Mouse (Mus musculus): ENCODE measurements around the gene Olfr1426. TPM values are rescaled to one million over a fixed set of nuclear protein-coding genes. Genes with fewer than 3 reads are reported as not detected.

Gene Olfr1426
- not detected in 2 replicates for polyA plus RNA-seq (2021; fragmentation: Nextera tagmentation)
- long read RNA-seq, experiment 1, result 0 reads
- long read RNA-seq, experiment 2, result 0 reads

GRCm38 (mm10) chr19:12091913-12092312 is at the start of gene Olfr1426:
TSS of gene Olfr1426 (minus strand) at chr19:12092013.

GRCm38 (mm10) chr19:12123103-12123502 is 31.3 kb upstream of the Olfr1426 start, which contains the start of gene Olfr76:
TSS of gene Olfr76 (minus strand) at chr19:12123203.

GRCm38 (mm10) chr19:12115797-12116196 is 24.0 kb upstream of the Olfr1426 start, which contains the start of gene Olfr1428:
TSS of gene Olfr1428 (minus strand) at chr19:12115897.

GRCm38 (mm10) chr19:12103234-12103633 is 11.4 kb upstream of the Olfr1426 start, which contains the start of gene Olfr1427:
TSS of gene Olfr1427 (minus strand) at chr19:12103334.

GRCm38 (mm10) chr19:12077631-12078030 is 14.2 kb downstream of the Olfr1426 start, which contains the start of gene Olfr1425:
TSS of gene Olfr1425 (minus strand) at chr19:12077731.

GRCm38 (mm10) chr19:12062582-12062981 is 29.2 kb downstream of the Olfr1426 start, which contains the start of gene Olfr1424:
TSS of gene Olfr1424 (minus strand) at chr19:12062682.

GRCm38 (mm10) chr19:12041217-12041616 is 50.6 kb downstream of the Olfr1426 start, which contains the start of gene Olfr1423:
TSS of gene Olfr1423 (minus strand) at chr19:12041317.

Other genes with a start within 250 kb of the Olfr1426 start
- gene Olfr1418, start 230.9 kb downstream of the Olfr1426 start, polyA plus RNA-seq (2021; fragmentation: Nextera tagmentation), result not detected in 2 replicates
- not detected in 2 replicates for gene Olfr1419, start 216.9 kb downstream of the Olfr1426 start, polyA plus RNA-seq (2021; fragmentation: Nextera tagmentation)
- not detected in 2 replicates for gene Olfr1420, start 205.4 kb downstream of the Olfr1426 start, polyA plus RNA-seq (2021; fragmentation: Nextera tagmentation)
- 2.6 and 3.0 TPM in 2 replicates for gene Patl1, start 179.6 kb downstream of the Olfr1426 start, polyA plus RNA-seq (2021; fragmentation: Nextera tagmentation)
- 5.7 and 5.8 TPM in 2 replicates for gene Osbp, start 126.1 kb downstream of the Olfr1426 start, polyA plus RNA-seq (2021; fragmentation: Nextera tagmentation)
- gene Olfr1423, start 50.7 kb downstream of the Olfr1426 start, polyA plus RNA-seq (2021; fragmentation: Nextera tagmentation), result not detected in 2 replicates
- not detected in 2 replicates for gene Olfr1424, start 29.3 kb downstream of the Olfr1426 start, polyA plus RNA-seq (2021; fragmentation: Nextera tagmentation)
- not detected in 2 replicates for gene Olfr1425, start 14.3 kb downstream of the Olfr1426 start, polyA plus RNA-seq (2021; fragmentation: Nextera tagmentation)
- not detected in 2 replicates for gene Olfr1427, start 11.3 kb upstream of the Olfr1426 start, polyA plus RNA-seq (2021; fragmentation: Nextera tagmentation)
- gene Olfr1428, start 23.9 kb upstream of the Olfr1426 start, polyA plus RNA-seq (2021; fragmentation: Nextera tagmentation), result not detected in 2 replicates
- not detected in 2 replicates for gene Olfr76, start 31.2 kb upstream of the Olfr1426 start, polyA plus RNA-seq (2021; fragmentation: Nextera tagmentation)
- gene Olfr1555-ps1, start 78.1 kb upstream of the Olfr1426 start, polyA plus RNA-seq (2021; fragmentation: Nextera tagmentation), result not detected in 2 replicates
- gene Olfr1431, start 108.6 kb upstream of the Olfr1426 start, polyA plus RNA-seq (2021; fragmentation: Nextera tagmentation), result not detected in 2 replicates
- not detected in 2 replicates for gene Olfr1432, start 140.6 kb upstream of the Olfr1426 start, polyA plus RNA-seq (2021; fragmentation: Nextera tagmentation)
- not detected in 2 replicates for gene Olfr262, start 149.6 kb upstream of the Olfr1426 start, polyA plus RNA-seq (2021; fragmentation: Nextera tagmentation)
- gene Olfr235, start 169.0 kb upstream of the Olfr1426 start, polyA plus RNA-seq (2021; fragmentation: Nextera tagmentation), result not detected in 2 replicates
- not detected in 2 replicates for gene Olfr1434, start 187.8 kb upstream of the Olfr1426 start, polyA plus RNA-seq (2021; fragmentation: Nextera tagmentation)
- gene Olfr1436, start 207.1 kb upstream of the Olfr1426 start, polyA plus RNA-seq (2021; fragmentation: Nextera tagmentation), result not detected in 2 replicates
- gene Olfr1437, start 233.1 kb upstream of the Olfr1426 start, polyA plus RNA-seq (2021; fragmentation: Nextera tagmentation), result not detected in 2 replicates
- not detected in 2 replicates for gene Olfr1438-ps1, start 243.9 kb upstream of the Olfr1426 start, polyA plus RNA-seq (2021; fragmentation: Nextera tagmentation)

Data from left cerebral cortex, adult 6 months (tissue).